Mouse (Mus musculus): ENCODE data around the gene Scyl1.
"Not testable (repeated sequence)": the region's sequence is repeated elsewhere in the genome, so short reads cannot be mapped to it uniquely, and the experiment has no call there.

Gene Scyl1

DNA sequence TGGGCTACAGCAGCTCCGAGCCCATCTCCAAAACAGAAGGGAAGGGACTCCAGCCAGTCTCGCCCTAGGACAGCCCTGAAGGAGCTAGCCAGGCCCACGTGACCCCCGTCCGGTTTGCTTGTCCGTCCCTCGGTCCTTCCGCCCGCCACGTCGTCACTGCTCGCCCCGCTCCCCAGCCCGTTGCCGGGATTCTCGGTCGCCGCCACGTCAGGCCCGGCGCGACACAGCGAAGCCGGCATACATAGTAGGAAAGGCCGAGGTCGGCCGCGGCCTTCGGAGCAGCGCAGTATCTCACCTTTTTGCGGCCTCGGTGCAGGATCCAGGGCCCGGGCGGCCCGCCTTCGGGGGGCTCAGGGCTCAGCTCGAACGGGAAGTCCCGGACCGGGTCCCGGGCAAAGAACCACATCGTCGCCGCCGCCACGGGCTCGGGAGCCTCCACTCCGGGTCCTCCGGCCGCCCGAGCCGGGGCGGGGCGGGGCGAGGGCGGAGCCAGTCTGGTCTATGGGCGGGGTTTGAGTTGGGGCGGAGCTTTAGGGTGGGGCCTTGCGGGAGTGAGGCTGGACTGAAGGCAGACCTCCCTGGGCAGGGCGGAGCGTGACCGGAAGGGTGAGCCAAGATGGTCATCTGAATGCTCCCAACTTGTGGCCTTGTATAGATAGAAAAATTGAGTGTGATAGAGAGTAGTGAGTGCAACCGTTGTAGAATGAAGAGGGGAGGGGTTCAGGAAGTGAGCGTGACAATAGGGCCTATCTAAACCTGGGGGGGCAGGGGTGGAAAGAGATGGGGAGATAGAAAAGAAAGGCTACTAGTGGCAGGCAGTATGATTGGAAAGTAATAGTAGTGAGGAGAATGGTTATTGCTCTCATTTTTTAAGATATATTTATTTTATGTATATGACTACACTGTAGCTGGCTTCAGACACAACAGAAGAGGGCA is at the start of gene Scyl1:
Gene Scyl1 (minus strand): TSS at position 495 of the 936 bp plus-strand sequence.
- DNase-seq (ENCODE audit: low spot score in 2 of 2) = peak; percentile 96 to 97

DNA sequence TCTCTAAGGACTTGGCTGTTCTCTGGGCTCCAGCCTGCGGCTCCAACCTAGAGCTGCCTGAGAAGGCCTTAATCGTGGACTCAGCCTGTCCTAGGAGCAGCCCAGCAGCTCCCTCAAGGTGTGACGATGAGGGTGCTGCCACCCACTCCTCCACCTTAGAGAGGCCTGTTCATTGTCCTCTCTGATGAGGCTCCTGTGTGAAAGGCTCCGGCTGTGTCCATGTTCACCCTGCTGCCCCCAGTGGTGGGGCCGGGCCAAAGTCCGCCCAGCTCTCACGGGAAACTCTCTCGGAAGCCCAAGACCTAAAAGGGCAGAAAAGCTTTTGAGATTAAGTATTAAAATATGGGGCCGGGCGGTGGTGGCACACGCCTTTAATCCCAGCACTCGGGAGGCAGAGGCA is 48.3 kb upstream of the Scyl1 start:
- DNase-seq (ENCODE audit: low spot score in 2 of 2) = no peak

DNA sequence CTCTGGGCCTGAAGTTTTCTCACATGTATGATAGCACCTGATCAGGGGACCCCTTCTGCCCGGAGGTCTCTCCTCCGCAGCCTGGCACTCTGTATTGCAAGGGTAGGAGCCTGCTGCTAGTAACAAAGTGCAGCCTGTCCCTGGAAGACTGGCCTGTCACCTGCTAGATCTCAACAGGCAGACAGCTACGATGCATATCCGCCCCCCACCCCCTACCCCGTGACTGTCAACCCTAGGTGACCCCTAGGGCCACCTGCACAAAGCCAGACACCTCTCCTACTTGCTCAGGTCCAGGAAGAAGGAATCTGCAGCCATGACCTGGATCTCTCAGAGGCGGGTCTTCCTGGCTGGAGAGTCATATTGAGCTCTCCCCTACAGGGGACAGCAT is 47.4 kb upstream of the Scyl1 start:
- no peak for DNase-seq (ENCODE audit: low spot score in 2 of 2)

DNA sequence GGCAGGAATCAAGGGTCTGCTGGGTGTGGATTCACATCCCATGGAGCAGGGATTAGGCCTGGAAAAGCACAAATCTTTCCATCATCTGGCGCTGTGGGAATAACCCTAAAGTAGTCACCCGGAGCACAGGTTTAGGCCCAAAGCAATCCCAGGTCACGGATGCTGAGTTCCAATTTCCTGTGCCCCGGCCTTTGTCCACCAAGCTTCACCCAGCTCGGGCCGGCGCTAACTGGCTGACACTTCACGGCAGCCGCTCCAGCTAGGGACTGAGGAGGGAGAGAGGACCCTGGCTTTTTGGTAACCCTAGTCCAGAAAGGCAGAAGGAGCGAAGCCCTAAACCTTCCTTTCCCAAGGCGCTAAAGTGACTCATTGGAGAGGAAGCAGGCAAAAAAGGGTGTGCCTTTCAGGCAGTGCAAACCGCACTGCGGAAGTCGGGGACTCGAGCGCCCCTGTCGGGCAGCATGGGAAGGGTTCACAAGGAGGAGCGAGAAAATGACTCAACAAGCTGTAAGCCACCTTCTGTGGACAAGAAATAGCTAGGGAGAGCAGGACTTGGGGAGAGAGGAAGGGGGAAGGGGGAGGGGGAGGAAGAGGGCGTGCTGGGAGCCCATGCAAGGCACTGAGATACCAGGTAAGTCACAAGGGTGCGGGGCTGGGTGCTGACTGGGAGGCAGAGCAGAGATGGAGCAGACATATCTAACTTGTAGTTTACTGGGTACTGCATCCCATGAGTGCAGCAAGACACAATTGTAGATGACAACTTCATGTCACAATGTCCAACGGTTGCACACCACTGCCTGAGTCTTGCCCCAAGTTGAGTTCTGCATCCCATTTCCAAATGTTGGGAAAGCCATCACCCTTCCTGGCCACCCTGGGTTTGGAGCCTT is 46.7 kb upstream of the Scyl1 start:
- peak; percentile 85 to 91 for DNase-seq (ENCODE audit: low spot score in 2 of 2)

DNA sequence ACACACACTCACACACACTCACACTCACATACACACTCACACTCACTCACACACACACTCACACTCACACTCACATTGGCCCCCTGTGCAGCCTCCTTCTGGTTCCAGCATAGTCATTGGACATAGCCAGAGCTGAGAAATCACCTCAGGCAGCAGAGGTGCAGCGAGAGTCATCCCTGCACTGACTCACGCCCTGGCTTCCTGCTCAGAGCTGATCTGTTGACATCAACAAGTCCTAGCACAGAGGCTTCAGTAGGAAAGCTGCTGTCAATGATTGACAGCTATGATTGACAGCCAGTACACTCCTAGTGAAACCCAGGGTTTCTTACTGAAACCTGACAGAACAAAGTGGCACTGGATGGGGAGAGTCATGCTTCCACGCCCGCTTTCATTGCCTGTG is 44.7 kb upstream of the Scyl1 start:
- DNase-seq (ENCODE audit: low spot score in 2 of 2) = no peak

DNA sequence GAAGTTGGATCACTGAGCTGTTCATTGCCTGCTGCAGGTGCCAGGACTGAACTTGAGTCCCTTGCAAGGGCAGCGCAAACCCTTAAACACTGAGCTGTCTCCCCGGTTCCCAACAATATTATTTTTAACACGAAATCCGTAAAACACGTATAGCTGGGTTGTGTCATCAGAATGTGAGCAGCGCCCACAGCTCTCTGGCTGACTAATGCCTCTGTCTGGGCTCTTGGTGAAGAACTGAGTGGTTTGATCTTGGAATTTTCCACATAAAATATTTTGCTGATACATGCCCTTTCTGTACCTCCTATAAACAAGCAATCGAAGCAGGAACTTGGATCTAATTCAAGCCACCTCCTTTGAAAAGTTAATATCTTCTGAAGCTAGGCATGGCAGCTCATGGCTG is 43.8 kb upstream of the Scyl1 start:
- no peak for DNase-seq (ENCODE audit: low spot score in 2 of 2)

DNA sequence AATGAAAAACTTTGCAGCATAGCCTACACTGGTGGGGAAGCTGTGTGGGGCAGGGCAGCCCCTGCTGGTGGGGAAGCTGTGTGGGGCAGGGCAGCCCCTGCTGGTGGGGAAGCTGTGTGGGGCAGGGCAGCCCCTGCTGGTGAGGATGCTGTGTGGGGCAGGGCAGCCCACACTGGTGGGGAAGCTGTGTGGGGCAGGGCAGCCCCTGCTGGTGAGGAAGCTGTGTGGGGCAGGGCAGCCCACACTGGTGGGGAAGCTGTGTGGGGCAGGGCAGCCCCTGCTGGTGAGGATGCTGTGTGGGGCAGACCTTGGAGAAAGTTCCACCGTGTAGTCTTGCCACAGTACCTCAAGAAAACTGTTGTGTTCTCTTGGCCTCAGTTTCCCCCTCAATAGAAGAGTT is 42.8 kb upstream of the Scyl1 start:
- DNase-seq (ENCODE audit: low spot score in 2 of 2) = not testable (repeated sequence)

DNA sequence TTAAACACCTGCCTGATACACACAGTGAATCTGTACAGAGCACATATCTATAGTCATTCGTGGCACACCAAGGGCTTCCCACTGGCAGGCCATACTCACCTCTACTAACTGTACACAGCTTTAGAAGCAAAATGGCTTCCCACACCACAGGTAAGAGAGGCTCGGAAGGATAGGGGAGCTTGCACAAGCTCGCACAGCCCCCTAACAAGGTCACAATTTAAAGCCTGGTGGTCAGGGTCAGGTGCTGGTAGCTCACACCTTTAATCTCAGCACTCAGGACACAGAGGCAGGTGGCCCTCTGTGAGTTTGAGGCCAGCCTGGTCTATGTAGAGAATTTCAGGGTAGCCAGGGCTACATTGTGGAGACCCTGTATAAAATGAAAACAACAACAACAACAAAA is 42.3 kb upstream of the Scyl1 start:
- no peak for DNase-seq (ENCODE audit: low spot score in 2 of 2)

DNA sequence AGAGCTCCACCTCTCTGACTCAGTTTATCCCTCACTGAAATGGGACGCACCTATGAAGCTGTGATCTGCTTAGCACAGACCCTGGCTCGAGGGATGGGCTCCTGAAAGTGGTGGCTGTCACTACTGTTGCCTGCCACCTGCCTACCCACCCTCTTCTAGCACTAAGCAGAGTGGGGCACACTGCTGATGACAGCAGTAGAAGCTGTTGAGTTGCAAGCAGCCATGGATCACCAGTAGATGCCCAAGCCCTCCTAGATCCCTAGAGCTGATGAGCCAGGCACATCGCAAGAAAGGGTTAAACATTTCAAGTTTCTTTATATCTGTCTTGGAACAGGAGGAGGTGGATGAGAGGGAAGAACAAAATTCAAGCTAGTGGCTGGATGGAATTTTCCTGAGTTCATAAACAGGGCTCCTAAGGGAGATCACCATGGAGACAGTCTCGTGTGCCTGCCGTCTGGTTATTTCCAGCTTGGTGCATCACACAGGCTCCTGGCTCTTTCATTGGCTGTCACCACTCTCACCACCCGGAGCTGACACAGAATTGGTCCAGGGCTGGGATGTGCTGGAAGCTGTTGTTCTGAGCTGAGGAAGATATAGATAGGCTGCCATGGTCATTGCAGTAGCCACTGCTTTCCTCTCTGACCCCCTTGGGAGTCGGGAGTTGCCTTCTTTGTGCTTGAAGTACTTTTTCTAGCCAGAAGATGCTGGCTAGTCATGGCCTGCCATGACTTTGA is 40.7 kb upstream of the Scyl1 start:
- peak in 1 of 2 experiments; percentile 70 for DNase-seq (ENCODE audit: low spot score in 2 of 2)

DNA sequence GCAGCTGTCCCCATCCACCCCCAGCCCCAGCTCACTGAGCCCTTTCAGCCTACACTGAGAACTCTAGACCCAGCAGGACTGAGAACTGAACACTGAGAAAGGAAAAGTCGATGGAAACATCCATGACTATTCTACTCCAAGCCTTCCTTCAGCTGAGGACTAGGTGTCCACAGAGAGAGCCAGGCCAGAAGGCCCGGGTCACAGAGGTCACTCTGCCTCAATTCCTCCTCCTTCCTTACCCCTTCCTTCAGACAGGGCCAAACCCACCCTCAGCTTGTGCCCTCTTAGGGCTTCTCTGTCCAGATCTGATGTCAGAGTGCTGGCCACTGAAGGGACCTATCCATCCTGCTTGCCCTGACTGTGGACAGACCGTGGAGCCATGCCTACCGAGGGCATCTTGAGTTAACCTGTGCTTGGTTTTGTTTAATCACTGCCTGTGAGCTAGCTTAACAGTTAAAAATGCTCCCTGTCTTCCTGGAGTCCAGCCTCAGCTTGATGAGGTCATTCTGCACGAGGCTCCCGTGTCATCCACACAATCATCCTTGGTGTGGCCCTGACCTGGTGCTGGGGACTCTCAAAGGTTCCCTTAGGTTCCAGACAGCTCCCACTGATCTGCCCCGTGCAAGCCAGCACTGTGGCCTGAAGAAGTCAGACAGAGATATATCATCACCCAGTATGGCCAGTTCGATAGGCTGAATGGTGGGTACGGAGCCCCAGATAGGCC is 39.8 kb upstream of the Scyl1 start:
- no peak for DNase-seq (ENCODE audit: low spot score in 2 of 2)

DNA sequence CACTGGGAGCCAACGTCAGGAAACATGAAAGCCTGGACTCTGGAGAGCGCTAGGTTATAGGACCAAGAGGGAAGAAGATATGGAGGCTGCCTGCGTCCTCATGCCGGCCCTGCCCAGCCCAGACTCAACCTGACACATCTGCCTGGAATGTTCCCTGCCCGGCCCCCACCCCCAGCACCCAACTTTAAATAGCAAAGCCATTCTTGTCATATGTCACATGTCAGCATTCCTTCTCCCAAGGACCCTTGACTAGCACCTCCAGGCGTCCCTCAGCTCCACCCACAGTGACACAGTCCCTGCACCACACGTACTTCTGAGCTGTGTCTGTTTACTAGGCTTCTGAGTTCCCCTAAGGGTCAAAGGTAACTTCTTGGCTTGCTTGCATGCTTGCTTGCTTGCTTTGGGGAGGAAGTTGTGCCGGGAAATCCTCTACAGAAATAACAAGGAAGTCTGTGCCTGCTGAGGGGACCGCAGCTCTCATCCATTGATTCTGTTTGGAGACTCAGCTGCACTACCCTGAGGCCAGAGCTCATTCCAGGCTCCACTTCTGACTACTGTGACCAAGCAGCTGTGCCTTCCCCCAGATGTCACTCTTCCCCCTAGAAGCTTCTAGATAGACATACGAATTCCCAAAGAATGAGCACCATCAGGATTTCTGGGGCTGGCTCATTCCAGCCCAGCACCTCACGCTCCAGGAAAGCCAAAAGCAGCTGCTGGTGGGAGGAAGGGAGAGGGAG is 39.1 kb upstream of the Scyl1 start:
- no peak for DNase-seq (ENCODE audit: low spot score in 2 of 2)

DNA sequence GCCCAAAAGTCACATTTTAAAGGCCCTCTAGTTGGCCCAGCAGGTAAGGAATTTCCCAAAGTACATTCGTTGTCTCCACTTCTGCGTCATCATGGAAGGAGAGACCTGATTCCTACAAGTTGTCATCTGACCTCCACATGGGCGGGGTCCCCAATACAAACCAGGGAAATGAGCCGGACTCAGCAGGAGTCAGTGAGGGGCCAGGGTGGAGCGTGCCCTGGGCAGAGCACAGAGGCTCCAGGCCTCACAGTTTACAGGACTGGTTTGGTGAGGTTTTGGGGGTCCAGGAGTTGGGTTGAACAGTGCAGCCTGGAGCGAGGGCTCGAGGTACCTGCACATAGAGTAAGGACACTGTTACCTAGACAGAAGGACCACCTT is 38.5 kb upstream of the Scyl1 start:
- no peak for DNase-seq (ENCODE audit: low spot score in 2 of 2)

DNA sequence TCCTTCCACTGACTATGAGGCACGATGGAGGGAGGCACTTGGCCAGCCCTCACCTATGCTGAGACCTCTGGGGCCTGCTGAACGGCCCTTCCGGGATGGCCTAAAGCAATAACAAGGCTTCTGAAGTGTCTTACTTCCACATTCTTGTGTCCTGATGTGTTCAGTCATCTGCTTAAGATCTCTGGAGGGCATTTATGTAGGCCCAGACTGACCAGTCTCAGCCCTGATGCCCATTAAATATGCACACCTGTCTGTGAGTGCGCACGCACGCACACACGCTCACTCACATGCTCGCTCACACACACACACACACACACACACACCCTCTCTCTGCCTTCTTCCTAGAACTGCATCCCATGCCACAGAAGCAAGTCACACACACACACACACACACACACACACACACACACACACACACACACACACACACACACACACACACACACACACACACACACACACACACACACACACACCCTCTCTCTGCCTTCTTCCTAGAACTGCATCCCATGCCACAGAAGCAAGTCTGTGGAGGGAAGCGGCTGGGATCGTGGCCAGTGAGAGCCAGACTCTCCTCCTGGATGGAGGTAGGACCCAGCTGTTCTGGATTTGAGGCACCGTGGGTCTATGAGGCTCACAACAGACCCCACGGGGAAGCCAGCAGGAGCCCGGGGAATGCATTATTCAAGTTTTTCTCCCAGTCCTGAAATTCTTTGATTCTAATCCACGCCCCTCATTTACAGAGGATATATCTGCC is 37.9 kb upstream of the Scyl1 start:
- no peak for DNase-seq (ENCODE audit: low spot score in 2 of 2)

DNA sequence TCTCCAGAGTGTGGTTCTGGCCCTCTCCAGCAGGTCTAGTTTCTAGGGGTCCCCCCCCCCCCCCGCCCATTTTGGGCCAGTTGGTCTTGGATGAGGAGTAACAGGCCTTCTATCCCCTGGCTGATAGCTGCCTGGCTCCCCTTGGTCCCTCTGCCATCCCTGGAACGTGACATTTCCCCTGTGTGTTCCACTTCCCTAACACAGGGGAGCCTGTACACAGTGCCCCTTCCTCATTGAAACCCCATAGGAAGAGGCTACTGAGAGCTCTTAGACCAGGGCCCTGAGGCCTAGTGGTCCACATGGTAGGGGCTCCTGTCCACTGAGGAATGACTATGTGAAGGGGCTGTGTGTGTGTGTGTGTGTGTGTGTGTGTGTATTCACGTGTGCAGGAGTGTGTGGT is 36.5 kb upstream of the Scyl1 start:
- DNase-seq (ENCODE audit: low spot score in 2 of 2) = no peak

DNA sequence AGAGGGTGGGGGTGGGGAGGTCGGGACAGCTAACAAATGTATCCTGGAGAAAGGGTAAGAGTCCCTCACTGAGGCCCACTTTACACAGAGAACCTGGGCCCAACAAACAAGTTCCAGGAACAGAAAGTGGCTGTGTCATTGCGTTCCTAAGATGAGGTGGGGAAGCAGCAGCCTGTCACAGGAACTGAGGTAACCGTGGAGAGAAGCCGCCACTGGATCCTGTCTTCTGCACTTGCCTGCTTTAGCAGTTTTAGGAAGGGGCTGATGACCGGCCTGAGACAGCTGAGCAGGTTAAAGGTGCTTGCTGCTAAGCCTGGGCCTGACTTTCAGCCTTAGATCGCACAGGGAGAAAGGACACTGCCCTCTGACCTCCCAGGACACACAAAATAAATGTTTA is 35.6 kb upstream of the Scyl1 start:
- no peak for DNase-seq (ENCODE audit: low spot score in 2 of 2)

DNA sequence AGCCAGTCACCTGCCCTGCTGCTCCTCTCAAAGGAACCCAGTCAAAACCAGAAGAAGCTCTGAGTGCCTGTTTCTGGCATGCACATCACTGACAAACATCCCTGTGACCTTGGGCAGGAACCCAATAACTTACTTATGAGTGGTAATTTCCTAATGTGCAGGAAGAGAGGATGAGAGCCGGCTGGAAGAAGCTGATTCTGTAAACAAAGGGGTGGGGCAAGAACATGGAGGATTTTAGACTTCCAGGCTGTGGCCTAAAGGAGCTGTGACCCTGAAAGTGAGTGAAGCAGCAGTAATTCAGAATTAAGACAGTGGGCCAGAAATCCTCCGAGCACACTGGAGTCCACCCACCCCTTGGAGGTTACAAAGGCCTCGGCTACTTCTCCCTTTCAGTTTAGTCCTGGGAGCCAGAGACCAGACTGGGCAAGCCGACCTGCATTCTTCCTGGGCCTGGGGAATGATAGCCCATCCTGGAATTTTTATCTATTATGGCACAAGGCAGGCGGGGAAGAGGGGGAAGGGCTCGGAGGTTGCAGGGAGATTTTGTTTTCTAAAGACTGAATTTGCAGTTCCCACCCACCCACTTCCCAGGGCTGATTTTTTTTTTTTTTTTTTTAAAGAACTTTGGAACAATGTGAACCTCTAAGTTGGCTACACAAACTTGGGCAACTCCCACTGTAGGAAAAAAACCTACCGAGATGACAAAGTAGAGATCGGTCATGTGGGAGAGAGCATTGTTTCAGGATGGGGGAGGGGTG is 35.0 kb upstream of the Scyl1 start:
- DNase-seq (ENCODE audit: low spot score in 2 of 2) = peak in 1 of 2 experiments; percentile 60

DNA sequence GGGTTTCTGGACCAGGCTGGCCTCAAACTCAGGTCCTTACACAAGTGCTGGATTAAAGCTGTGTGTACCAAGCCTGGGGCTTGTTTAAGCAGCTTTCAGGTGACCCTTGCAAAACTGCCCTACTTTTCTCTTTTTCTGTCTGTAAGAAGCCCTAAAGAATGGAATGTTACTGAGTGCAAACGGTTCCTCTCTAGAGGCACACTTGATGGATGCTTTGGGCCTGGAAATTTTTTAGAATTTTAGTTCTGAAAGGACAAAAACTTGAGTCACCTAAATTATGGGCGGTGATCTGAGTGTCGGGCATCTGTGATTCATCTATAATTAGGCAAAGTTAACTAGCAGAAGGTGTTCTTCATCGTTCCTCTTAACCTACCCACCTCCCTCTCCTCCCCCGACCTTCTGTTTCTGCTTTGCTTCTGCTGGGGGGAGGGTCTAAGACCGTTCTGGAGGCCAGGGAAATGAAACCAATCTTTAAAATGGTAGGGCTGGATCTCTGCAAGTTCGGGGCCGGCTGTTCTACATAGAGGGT is 33.2 kb upstream of the Scyl1 start:
- no peak for DNase-seq (ENCODE audit: low spot score in 2 of 2)

DNA sequence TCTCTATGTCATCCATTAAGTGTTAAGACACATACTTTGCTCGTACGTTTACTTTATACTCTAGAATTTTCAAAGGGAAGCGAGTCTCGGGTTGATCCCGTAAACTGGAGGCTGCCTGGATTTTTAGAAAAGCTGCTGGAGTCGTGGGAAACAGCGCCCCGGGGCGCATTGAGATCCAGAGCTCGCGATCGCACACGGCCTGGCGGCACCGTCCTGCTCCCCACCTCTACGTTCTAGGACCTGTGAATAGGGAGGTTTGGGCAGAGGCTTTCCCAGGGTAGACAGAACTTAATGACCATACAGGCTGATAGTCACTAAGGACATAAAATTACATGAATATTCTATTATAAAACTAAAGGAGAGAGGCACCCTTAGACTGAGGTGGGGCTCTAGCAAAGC is 32.7 kb upstream of the Scyl1 start:
- no peak for DNase-seq (ENCODE audit: low spot score in 2 of 2)
